Mouse (Mus musculus) lung, embryonic 16.5 days (tissue): ENCODE data around the gene Igf1. TPM values are rescaled to one million over a fixed set of nuclear protein-coding genes. Genes with fewer than 3 reads are reported as not detected.

Experiments
- ATAC-seq: fragments of 200-750 bp; cut with Nextera tagmentation; 2 replicates; pipeline ENCODE4 v1.8.0; 2017; ENCODE audit warnings: low read depth, mild to moderate bottlenecking, moderate library complexity
- H3K27ac ChIP-seq: fragments of 300-500 bp; sonication (generic); 2 replicates; pipeline ENCODE4 v1.5.1; 2014; ENCODE audit warnings: mild to moderate bottlenecking, control low read depth, low read length
- H3K27me3 ChIP-seq: fragments of 300-500 bp; sonication (generic); 2 replicates; pipeline ENCODE4 v1.6.1; 2014; ENCODE audit warnings: low read depth, low read length, mixed read lengths; ENCODE audit not compliant: control insufficient read depth, insufficient read depth
- H3K36me3 ChIP-seq: fragments of 300-500 bp; sonication (generic); 2 replicates; pipeline ENCODE4 v1.6.1; 2014; ENCODE audit warnings: low read length; ENCODE audit not compliant: control insufficient read depth, insufficient read depth
- H3K4me1 ChIP-seq: fragments of 300-500 bp; sonication (generic); replicated peaks from 2 replicates; pipeline ENCODE4 v1.6.1; 2014; ENCODE audit warnings: low read length, mixed read lengths; ENCODE audit not compliant: control insufficient read depth, insufficient read depth
- H3K4me2 ChIP-seq: fragments of 300-500 bp; sonication (generic); 2 replicates; pipeline ENCODE4 v1.6.1; 2014; ENCODE audit warnings: low read depth, low read length, control low read depth
- H3K4me3 ChIP-seq: fragments of 300-500 bp; sonication (generic); 2 replicates; pipeline ENCODE4 v1.5.1; 2014; ENCODE audit warnings: mild to moderate bottlenecking, low read length, control low read depth
- H3K9ac ChIP-seq: fragments of 300-500 bp; sonication (generic); 2 replicates; pipeline ENCODE4 v1.6.1; 2014; ENCODE audit warnings: low read length, control low read depth
- H3K9me3 ChIP-seq: fragments of 300-500 bp; sonication (generic); 2 replicates; pipeline ENCODE4 v1.6.1; 2016; ENCODE audit warnings: low read length; ENCODE audit not compliant: control insufficient read depth
- WGBS: fragments of 180-500 bp; shearing (Covaris S2); extraction: QIAGEN DNeasy Blood & Tissue Kit; methylation state at CpG from one replicate; pipeline ENCODE4 v1.1.7; 2014; 5-methylcytosine and 5-hydroxymethylcytosine counted together
- polyA plus RNA-seq: library from polyadenylated mRNA; unstranded; fragments of >200 nt; fragmentation: Nextera tagmentation; extraction: Ambion mirVana; gene quantifications from 2 replicates; pipeline ENCODE4 v1.2.1, GENCODE M21; 2015

Igf1 gene
- polyA plus RNA-seq, 1 experiment from 2014 or later = 70.1 TPM

DNA sequence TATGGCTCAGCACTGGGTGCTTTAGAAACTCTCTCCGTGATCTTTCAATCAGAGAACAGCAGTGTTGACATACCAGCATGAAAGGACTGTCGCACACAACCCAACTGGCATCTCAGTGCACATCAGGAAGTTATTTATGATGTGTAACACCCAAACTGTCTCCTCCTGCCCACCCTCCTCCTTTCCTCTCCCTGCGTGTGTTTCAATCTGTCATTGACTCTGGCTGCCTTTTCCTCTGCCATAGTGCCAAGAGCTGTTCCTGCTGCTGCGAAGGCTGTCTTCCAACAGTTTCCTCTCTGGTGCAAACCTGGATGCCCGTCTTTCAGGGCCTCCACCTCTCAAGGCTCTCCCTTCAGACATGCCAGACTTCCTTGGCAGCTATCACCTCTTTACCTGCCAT lies 46.3 kb downstream of the Igf1 start:
- Histone ChIP-seq H3K4me2 (no peak overlapping the region), H3K4me1 (0 out of 2 replicates have a peak, but pooled peaks cover 6% of the 10 kb centered on the region), H3K27me3 (peaks cover 2% of the 10 kb centered on the region; the same call in 1 of the 2 replicates), H3K9ac (no peak overlapping the region), H3K4me3 (no peak overlapping the region), H3K36me3 (no peaks in the 10 kb centered on the region), H3K9me3 (no peaks in the 10 kb centered on the region), H3K27ac (no peak overlapping the region)
- 30% methylated on average over 5 of the region's 5 CpGs for WGBS
- 0 out of 2 replicates have a peak, but pooled peaks have one; percentile 31 for ATAC-seq

GRCm38 (mm10) chr10:87905087-87905486 lies 47.0 kb downstream of the Igf1 start:
- Histone ChIP-seq H3K9ac (no peak overlapping the region), H3K36me3 (no peaks in the 10 kb centered on the region), H3K4me1 (0 out of 2 replicates have a peak, but pooled peaks cover 6% of the 10 kb centered on the region), H3K4me3 (no peak overlapping the region), H3K27me3 (peaks cover 2% of the 10 kb centered on the region; the same call in 1 of the 2 replicates), H3K4me2 (no peak overlapping the region), H3K27ac (no peak overlapping the region), H3K9me3 (no peaks in the 10 kb centered on the region)
- no peak for ATAC-seq
- 78% methylated on average over 3 of the region's 3 CpGs for WGBS

DNA sequence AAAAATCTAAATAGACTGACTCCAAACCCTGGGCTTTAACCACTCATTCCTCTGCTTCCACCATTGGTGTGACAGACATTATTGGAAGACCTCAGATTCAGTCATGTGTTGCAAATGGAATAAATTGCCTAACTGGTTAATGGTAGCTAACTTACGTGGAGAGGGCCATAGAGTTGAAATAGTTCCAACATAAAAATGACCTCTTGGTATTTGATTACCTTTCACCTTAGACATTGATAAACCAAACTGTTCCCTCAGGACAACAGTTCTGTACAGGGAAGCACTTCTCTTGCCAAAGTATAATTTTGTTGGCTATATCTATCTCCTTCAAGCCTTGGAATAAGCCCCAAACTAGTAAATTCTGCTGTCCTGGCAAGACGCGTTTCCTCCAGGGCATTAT lies 48.1 kb downstream of the Igf1 start:
- Histone ChIP-seq H3K4me3 (no peak overlapping the region), H3K4me2 (no peak overlapping the region), H3K9ac (no peak overlapping the region), H3K4me1 (0 out of 2 replicates have a peak, but pooled peaks cover 6% of the 10 kb centered on the region), H3K36me3 (no peaks in the 10 kb centered on the region), H3K9me3 (no peaks in the 10 kb centered on the region), H3K27ac (no peak overlapping the region), H3K27me3 (peaks cover 2% of the 10 kb centered on the region; the same call in 1 of the 2 replicates)
- ATAC-seq = no peak
- WGBS = 77% methylated on average over 3 of the region's 3 CpGs

DNA sequence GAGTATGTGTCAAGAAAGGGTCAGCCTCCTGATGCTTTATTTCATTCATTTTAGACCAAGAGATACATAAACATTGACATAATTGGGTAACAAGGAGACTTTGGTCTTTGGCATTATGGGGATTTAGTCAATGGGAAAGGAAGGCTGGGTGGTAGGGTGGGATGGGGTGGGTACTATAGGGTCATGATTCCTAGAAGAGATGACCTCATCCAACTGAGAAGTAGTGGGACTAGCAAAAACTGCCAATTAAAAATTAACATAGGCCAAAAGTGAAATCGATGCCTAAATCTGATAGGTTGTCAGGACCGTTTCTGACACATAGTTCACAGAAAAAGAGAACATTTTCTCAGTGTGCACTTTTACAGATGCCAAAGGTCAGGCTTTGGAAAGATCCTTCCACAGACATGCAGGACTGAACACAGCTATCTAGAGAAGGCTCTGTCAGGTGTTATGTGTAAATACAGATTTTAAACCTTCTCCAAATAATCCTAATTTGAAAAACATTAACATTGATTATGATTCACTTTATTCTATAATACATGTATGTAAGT lies 48.8 kb downstream of the Igf1 start:
- WGBS = 80% methylated on average over 2 of the region's 2 CpGs
- Histone ChIP-seq H3K4me3 (no peak overlapping the region), H3K9ac (no peak overlapping the region), H3K27ac (no peak overlapping the region), H3K4me2 (no peak overlapping the region), H3K27me3 (no peaks in the 10 kb centered on the region), H3K9me3 (no peaks in the 10 kb centered on the region), H3K36me3 (no peaks in the 10 kb centered on the region), H3K4me1 (0 out of 2 replicates have a peak, but pooled peaks cover 6% of the 10 kb centered on the region)
- no peak for ATAC-seq

- no peak overlapping the region for H3K9ac ChIP-seq
- no peaks in the 10 kb centered on the region; the same call in 1 of the 2 replicates for H3K27me3 ChIP-seq
- H3K36me3 ChIP-seq = no peaks in the 10 kb centered on the region
- no peak overlapping the region for H3K27ac ChIP-seq
- no peaks in the 10 kb centered on the region for H3K9me3 ChIP-seq
- no peak overlapping the region for H3K4me2 ChIP-seq
- H3K4me1 ChIP-seq = no peaks in the 10 kb centered on the region
- WGBS = 90% methylated on average over 3 of the region's 3 CpGs
- ATAC-seq = no peak
- no peak overlapping the region for H3K4me3 ChIP-seq
These were observed 55.8 kb downstream of the Igf1 start for GRCm38 (mm10) chr10:87913852-87914251.

DNA sequence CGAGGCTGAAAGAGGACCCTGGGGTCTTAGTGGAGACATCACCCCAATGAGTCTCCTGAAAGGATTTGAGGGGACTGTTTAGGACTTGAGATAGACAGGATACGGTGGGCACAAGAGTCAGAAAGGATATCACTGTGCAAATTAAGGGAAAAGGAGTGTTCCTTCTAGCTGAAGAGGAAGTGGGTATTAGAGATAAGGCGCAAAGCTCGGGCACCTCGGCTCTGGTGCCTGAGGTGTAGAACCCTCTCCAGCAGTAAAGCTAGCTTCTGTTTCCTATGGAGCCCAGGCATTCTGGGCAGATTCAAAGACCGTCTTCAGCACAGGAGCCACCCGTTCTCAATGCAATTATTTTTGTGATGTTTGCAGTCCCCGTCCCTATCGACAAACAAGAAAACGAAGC lies 56.9 kb downstream of the Igf1 start:
- H3K4me2 ChIP-seq = no peak overlapping the region
- no peak overlapping the region for H3K27ac ChIP-seq
- ATAC-seq = no peak
- H3K9me3 ChIP-seq = no peaks in the 10 kb centered on the region
- H3K36me3 ChIP-seq = no peaks in the 10 kb centered on the region
- H3K4me1 ChIP-seq = no peaks in the 10 kb centered on the region
- no peak overlapping the region for H3K4me3 ChIP-seq
- no peak overlapping the region for H3K9ac ChIP-seq
- no peaks in the 10 kb centered on the region; the same call in 1 of the 2 replicates for H3K27me3 ChIP-seq
- 52% methylated on average over 10 of the region's 10 CpGs for WGBS

DNA sequence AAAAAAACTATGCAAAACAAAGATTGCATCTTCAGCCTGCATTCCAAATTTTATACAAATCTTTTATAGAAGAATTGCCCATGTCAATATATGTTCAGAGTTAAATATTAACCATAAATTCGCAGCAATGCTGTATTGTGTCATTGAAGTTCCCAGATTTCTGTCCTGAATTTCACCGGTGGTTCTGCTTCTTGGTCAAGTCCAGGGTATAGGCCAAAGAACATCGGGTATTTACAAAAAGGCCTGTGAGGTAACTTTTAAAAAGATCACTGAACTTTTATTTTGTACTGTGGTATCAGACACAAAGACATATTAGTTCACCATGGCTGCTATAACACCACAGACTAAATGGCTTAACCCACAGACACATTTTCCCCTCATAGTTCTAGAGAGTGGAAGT lies 57.7 kb downstream of the Igf1 start:
- H3K4me3 ChIP-seq = no peak overlapping the region
- no peak for ATAC-seq
- no peaks in the 10 kb centered on the region for H3K36me3 ChIP-seq
- H3K9ac ChIP-seq = no peak overlapping the region
- no peak overlapping the region for H3K4me2 ChIP-seq
- H3K9me3 ChIP-seq = no peaks in the 10 kb centered on the region
- no peak overlapping the region for H3K27ac ChIP-seq
- H3K4me1 ChIP-seq = no peaks in the 10 kb centered on the region
- WGBS = 69% methylated on average over 3 of the region's 3 CpGs
- no peaks in the 10 kb centered on the region; the same call in 1 of the 2 replicates for H3K27me3 ChIP-seq

DNA sequence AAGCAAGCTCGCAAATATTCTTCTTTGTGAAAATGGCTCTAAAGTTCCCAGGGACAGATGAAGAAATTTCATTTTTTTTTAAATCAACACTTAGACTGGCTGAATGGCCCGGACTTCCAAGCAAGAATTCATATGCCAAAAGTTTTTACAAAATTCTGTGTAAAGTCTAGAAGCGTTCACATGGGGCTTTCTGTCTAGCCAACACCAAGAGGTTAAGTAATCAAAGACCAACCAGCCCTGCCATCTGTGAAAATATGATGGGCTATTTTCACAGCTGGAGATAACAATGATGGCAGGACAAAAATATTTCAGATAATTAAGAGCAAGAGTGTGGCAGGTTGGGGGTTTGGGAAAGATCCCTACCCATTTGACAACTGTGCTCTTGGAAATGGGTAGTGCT lies 64.2 kb downstream of the Igf1 start:
- ATAC-seq = no peak
- no peaks in the 10 kb centered on the region for H3K9me3 ChIP-seq
- no peak overlapping the region for H3K27ac ChIP-seq
- no peak overlapping the region for H3K9ac ChIP-seq
- H3K27me3 ChIP-seq = no peaks in the 10 kb centered on the region; the same call in 1 of the 2 replicates
- H3K4me3 ChIP-seq = no peak overlapping the region
- no peak overlapping the region for H3K4me2 ChIP-seq
- peaks cover 5% of the 10 kb centered on the region for H3K4me1 ChIP-seq
- 81% methylated on average over 3 of the region's 3 CpGs for WGBS
- H3K36me3 ChIP-seq = no peaks in the 10 kb centered on the region

- H3K9ac ChIP-seq = no peak overlapping the region
- no peak for ATAC-seq
- H3K27me3 ChIP-seq = peaks cover 6% of the 10 kb centered on the region
- H3K4me3 ChIP-seq = no peak overlapping the region
- no peaks in the 10 kb centered on the region for H3K9me3 ChIP-seq
- WGBS = 37% methylated on average over 8 of the region's 8 CpGs
- H3K4me1 ChIP-seq = peaks cover 10% of the 10 kb centered on the region
- H3K36me3 ChIP-seq = no peaks in the 10 kb centered on the region
- H3K27ac ChIP-seq = no peak overlapping the region
- no peak overlapping the region for H3K4me2 ChIP-seq
These were observed 68.5 kb downstream of the Igf1 start for GRCm38 (mm10) chr10:87926564-87926963.
